Mouse (Mus musculus) C2C12 (cell line): ENCODE measurements around the gene Nkx3-2.

Experiments used
- CTCF ChIP-seq: IDR thresholded peaks from one replicate; pipeline ENCODE4 v1.5.1; 2011; ENCODE audit not compliant: control insufficient read depth, insufficient read depth, insufficient read length
- FOSL1 ChIP-seq: IDR thresholded peaks from one replicate; pipeline ENCODE4 v1.8.0; 2011; ENCODE audit warnings: mild to moderate bottlenecking, low read length; ENCODE audit not compliant: poor library complexity, insufficient read depth, severe bottlenecking

DNA sequence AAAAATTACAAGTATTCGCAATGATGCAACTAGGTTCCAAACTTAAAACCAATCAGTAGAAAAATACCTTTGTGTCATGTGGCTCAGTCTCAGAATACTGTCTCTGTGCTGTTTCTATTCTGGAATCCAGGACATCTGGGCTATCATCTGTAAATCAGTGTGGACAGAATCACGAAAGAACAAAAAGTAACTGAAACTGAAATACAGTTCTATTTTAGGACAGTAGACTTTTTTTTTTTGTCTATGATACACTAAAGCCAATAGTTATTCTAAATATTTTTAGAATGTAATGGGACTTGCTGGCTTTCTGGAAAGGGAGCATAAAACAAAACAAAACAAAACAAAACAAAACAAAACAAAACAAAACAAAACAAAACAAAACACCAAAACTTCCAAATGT, 40.8 kb upstream of the Nkx3-2 start:
- TF ChIP-seq CTCF (no peak), FOSL1 (no peak)
